Mouse (Mus musculus): ENCODE measurements around the gene Ifna5. TPM values are rescaled to one million over a fixed set of nuclear protein-coding genes. Genes with fewer than 3 reads are reported as not detected.

Gene Ifna5
- polyA plus RNA-seq, 1 experiment, result not detected

GRCm38 (mm10) chr4:88864599-88864998 is 29.3 kb downstream of the Ifna5 start:
- 4% methylated on average over 9 of the region's 9 CpGs for WGBS
- Histone ChIP-seq H3K4me3 (ENCODE audit: control insufficient read depth, insufficient read depth, low read length) (peak overlapping the region; percentile 44), H3K36me3 (ENCODE audit: control insufficient read depth, insufficient read depth, low read length) (no peaks in the 10 kb centered on the region), H3K27me3 (ENCODE audit: control insufficient read depth, insufficient read depth, low read length) (no peaks in the 10 kb centered on the region), H3K27ac (ENCODE audit: control insufficient read depth, insufficient read depth, low read length) (peak overlapping the region; percentile 78), H3K4me1 (replicated peaks; ENCODE audit: control insufficient read depth, insufficient read depth, low read length) (peaks cover 7% of the 10 kb centered on the region)
- no peak for TF ChIP-seq POLR2A (IDR thresholded peaks at IDR 0.05; ENCODE audit: control insufficient read depth, extremely low read depth, insufficient read depth, low read length, poor library complexity)
- peak; percentile 65 for DNase-seq

GRCm38 (mm10) chr4:88865011-88865569 is 29.8 kb downstream of the Ifna5 start:
- Histone ChIP-seq H3K4me1 (replicated peaks; ENCODE audit: control insufficient read depth, insufficient read depth, low read length) (peaks cover 7% of the 10 kb centered on the region), H3K27ac (ENCODE audit: control insufficient read depth, insufficient read depth, low read length) (peak overlapping the region; percentile 65), H3K36me3 (ENCODE audit: control insufficient read depth, insufficient read depth, low read length) (no peaks in the 10 kb centered on the region), H3K4me3 (ENCODE audit: control insufficient read depth, insufficient read depth, low read length) (no peak overlapping the region), H3K27me3 (ENCODE audit: control insufficient read depth, insufficient read depth, low read length) (no peaks in the 10 kb centered on the region)
- no peak for TF ChIP-seq POLR2A (IDR thresholded peaks at IDR 0.05; ENCODE audit: control insufficient read depth, extremely low read depth, insufficient read depth, low read length, poor library complexity)
- no peak for TF ChIP-seq CTCF (IDR thresholded peaks at IDR 0.05; ENCODE audit: borderline replicate concordance, control insufficient read depth, extremely low read depth, insufficient read depth, low read length, poor library complexity)
- no peak for DNase-seq
- 6% methylated on average over 6 of the region's 6 CpGs for WGBS

GRCm38 (mm10) chr4:88867366-88867925 is 32.1 kb downstream of the Ifna5 start:
- DNase-seq, result peak; percentile 87
- Histone ChIP-seq H3K27me3 (ENCODE audit: control insufficient read depth, insufficient read depth, low read length) (no peaks in the 10 kb centered on the region), H3K36me3 (ENCODE audit: control insufficient read depth, insufficient read depth, low read length) (no peaks in the 10 kb centered on the region), H3K27ac (ENCODE audit: control insufficient read depth, insufficient read depth, low read length) (no peak overlapping the region), H3K4me1 (replicated peaks; ENCODE audit: control insufficient read depth, insufficient read depth, low read length) (peaks cover 7% of the 10 kb centered on the region), H3K4me3 (ENCODE audit: control insufficient read depth, insufficient read depth, low read length) (no peak overlapping the region; the same call in 1 of the 2 replicates)
- whole genome bisulfite sequencing, result 2% methylated on average over 8 of the region's 8 CpGs
- peak; percentile 85; the same call in 1 of the 2 replicates for TF ChIP-seq CTCF (IDR thresholded peaks at IDR 0.05; ENCODE audit: borderline replicate concordance, control insufficient read depth, extremely low read depth, insufficient read depth, low read length, poor library complexity)
- TF ChIP-seq POLR2A (IDR thresholded peaks at IDR 0.05; ENCODE audit: control insufficient read depth, extremely low read depth, insufficient read depth, low read length, poor library complexity), result no peak

GRCm38 (mm10) chr4:88867926-88868911 is 32.9 kb downstream of the Ifna5 start:
- Histone ChIP-seq H3K27me3 (ENCODE audit: control insufficient read depth, insufficient read depth, low read length) (no peaks in the 10 kb centered on the region), H3K27ac (ENCODE audit: control insufficient read depth, insufficient read depth, low read length) (peak overlapping the region; percentile 67), H3K4me1 (replicated peaks; ENCODE audit: control insufficient read depth, insufficient read depth, low read length) (peaks cover 7% of the 10 kb centered on the region), H3K36me3 (ENCODE audit: control insufficient read depth, insufficient read depth, low read length) (no peaks in the 10 kb centered on the region), H3K4me3 (ENCODE audit: control insufficient read depth, insufficient read depth, low read length) (peak overlapping the region; percentile 93)
- WGBS, result 9% methylated on average over 31 of the region's 31 CpGs
- TF ChIP-seq POLR2A (IDR thresholded peaks at IDR 0.05; ENCODE audit: control insufficient read depth, extremely low read depth, insufficient read depth, low read length, poor library complexity) (0 out of 2 replicates have a peak, but pooled peaks have one; percentile 37), CTCF (IDR thresholded peaks at IDR 0.05; ENCODE audit: borderline replicate concordance, control insufficient read depth, extremely low read depth, insufficient read depth, low read length, poor library complexity) (no peak)
- DNase-seq, result peak; percentile 64

- Histone ChIP-seq H3K27me3 (ENCODE audit: control insufficient read depth, insufficient read depth, low read length) (no peaks in the 10 kb centered on the region), H3K27ac (ENCODE audit: control insufficient read depth, insufficient read depth, low read length) (no peak overlapping the region), H3K4me1 (replicated peaks; ENCODE audit: control insufficient read depth, insufficient read depth, low read length) (no peaks in the 10 kb centered on the region), H3K4me3 (ENCODE audit: control insufficient read depth, insufficient read depth, low read length) (no peak overlapping the region), H3K36me3 (ENCODE audit: control insufficient read depth, insufficient read depth, low read length) (no peaks in the 10 kb centered on the region)
- WGBS, result 0% methylated on average over 2 of the region's 2 CpGs
- no peak for TF ChIP-seq CTCF (IDR thresholded peaks at IDR 0.05; ENCODE audit: borderline replicate concordance, control insufficient read depth, extremely low read depth, insufficient read depth, low read length, poor library complexity)
- no peak for TF ChIP-seq POLR2A (IDR thresholded peaks at IDR 0.05; ENCODE audit: control insufficient read depth, extremely low read depth, insufficient read depth, low read length, poor library complexity)
- peak; percentile 26 for DNase-seq
Measured at GRCm38 (mm10) chr4:88872691-88873090, 37.4 kb downstream of the Ifna5 start.

GRCm38 (mm10) chr4:88875435-88876095 is 40.2 kb downstream of the Ifna5 start:
- no peaks in the 10 kb centered on the region for H3K36me3 ChIP-seq (ENCODE audit: control insufficient read depth, insufficient read depth, low read length)
- no peak overlapping the region for H3K27ac ChIP-seq (ENCODE audit: control insufficient read depth, insufficient read depth, low read length)
- TF ChIP-seq CTCF (IDR thresholded peaks at IDR 0.05; ENCODE audit: borderline replicate concordance, control insufficient read depth, extremely low read depth, insufficient read depth, low read length, poor library complexity) (no peak), POLR2A (IDR thresholded peaks at IDR 0.05; ENCODE audit: control insufficient read depth, extremely low read depth, insufficient read depth, low read length, poor library complexity) (no peak)
- H3K4me1 ChIP-seq (replicated peaks; ENCODE audit: control insufficient read depth, insufficient read depth, low read length), result 0 out of 2 replicates have a peak, but pooled peaks cover 3% of the 10 kb centered on the region
- no peak for DNase-seq
- H3K4me3 ChIP-seq (ENCODE audit: control insufficient read depth, insufficient read depth, low read length), result no peak overlapping the region
- WGBS, result 55% methylated on average over 4 of the region's 4 CpGs
- H3K27me3 ChIP-seq (ENCODE audit: control insufficient read depth, insufficient read depth, low read length), result no peaks in the 10 kb centered on the region
